Mouse (Mus musculus) C2C12 (cell line): Measurements from ENCODE around the gene Ccn6.

ENCODE experiments used
- CTCF ChIP-seq: IDR thresholded peaks from one replicate; pipeline ENCODE4 v1.5.1; 2011; ENCODE audit not compliant: control insufficient read depth, insufficient read depth, insufficient read length
- MAX ChIP-seq: IDR thresholded peaks from one replicate; pipeline ENCODE4 v1.6.1; 2011; ENCODE audit warnings: mild to moderate bottlenecking, control low read depth

- TF ChIP-seq CTCF (no peak), MAX (no peak)
Measured at GRCm38 (mm10) chr10:39137766-39138165, 25.8 kb downstream of the Ccn6 start.
